Mouse (Mus musculus) ovary, adult 18-20 months (tissue): Measurements from ENCODE around the gene Edn1.
A peak's percentile ranks its signal among the peaks of the same experiment; 100 is the strongest.

ENCODE experiments used
- DNase-seq: peaks from one replicate; pipeline ENCODE4 v3.0.0; 2022; ENCODE audit warnings: low spot score, mixed read lengths

Edn1 gene

DNA sequence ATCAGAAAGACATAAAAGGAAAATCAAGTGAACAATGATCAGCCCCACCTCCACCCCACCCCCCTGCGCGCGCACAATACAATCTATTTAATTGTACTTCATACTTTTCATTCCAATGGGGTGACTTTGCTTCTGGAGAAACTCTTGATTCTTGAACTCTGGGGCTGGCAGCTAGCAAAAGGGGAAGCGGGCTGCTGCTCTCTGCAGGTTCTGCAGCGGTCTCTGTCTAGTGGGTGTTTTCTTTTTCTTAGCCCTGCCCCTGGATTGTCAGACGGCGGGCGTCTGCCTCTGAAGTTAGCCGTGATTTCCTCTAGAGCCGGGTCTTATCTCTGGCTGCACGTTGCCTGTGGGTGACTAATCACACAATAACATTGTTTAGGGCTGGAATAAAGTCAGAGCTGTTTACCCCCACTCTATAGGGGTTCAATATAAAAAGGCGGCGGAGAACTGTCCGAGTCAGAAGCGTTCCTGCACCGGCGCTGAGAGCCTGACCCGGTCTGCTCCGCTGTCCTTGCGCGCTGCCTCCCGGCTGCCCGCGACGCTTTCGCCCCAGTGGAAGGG lies at the start of gene Edn1:
TSS of gene Edn1 (plus strand) at position 316 of the 561 bp plus-strand sequence.
- peak; percentile 50 for DNase-seq

DNA sequence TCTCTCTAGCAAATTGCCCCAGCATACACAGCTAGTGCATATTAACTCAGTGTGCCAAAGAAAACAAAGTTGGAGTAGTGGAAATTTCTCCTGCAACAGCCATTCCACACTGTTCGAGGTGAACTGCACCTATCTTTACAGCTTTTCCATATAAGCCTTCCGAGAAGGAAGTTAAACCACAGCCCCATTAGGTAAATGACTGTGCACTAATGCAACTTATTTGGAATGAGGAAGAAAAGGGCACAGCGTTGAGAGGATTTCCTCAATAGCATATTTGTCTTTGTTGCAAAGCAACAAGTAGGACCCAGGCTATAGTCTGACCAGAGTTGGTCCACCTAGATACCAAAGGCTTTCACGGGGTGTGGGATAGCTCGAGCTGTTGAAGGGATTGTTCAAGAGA lies 47.5 kb upstream of the Edn1 start:
- no peak for DNase-seq

DNA sequence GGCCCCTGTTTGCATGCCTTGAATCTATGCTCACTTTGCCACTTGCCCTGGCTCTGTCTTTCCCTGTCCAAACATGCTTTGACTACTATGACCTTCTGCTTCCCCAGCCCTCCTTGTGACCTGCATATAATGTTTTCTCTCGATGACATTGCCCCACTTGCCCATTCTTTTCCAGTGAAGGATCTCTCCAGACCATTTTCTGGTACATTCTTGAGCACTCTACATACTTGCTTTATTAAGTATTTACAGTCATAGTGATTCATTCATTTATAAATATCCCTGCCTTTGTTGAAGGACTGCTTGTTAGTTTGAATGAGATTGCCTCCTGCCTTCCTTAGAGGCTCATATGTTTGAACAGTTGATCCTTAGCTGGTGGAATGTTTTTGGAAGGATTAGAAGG lies 46.2 kb upstream of the Edn1 start:
- no peak for DNase-seq

DNA sequence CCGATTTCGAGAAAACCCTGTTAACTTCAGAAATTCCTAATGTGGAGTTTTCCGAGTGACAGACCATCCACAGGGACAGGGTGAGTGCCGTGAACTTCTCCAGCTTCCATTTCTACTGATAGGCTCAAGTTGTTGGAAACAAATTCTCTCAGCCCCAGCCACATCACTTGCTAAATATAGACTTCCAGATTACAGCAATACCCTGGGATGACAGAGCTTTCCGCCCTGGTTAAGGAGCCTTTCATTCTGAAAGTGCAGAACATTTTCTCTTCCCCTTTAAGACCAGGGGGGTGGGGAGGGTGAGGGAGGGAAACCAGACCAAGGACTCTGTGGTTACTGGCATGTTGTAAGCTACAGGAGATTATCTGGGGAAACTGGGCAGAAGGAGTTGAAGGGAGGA lies 42.9 kb upstream of the Edn1 start:
- peak; percentile 4 for DNase-seq

DNA sequence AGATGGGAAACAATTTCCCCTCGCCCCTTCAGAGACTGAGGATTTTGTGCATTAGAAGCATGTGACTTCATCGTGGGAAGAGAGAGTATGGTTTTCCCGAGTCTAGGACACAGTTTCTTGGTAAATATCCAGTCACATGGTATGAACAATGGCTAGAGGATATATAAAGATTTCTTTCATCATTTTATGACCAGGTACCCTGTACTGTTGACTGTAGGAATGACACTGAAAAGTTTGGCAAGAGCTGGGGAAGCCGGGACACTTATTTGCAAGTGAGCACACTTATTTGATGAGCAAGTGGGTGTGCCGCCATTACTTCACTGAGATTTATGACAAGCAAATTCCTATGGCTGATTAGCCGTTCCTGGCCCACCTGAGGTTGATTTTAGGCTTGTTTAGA lies 40.6 kb upstream of the Edn1 start:
- no peak for DNase-seq

DNA sequence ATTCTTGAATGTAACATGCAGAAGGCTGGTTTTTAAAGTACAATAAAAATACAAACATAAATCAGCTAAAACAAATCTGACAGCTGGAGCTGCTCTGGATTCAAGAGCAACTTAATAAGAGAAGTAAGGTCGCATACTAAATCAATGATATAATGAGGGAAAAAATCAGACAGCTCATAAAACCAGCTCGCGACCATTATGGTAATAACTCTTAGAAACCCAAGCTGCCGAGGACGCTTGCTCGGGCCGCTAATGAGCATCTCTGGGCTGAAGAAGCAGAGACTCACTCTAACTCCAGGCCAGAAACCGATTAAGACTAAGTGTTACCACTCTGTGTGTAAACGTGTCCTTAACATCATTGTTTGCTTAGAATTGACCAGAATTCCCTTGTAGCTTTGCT lies 31.2 kb upstream of the Edn1 start:
- no peak for DNase-seq

DNA sequence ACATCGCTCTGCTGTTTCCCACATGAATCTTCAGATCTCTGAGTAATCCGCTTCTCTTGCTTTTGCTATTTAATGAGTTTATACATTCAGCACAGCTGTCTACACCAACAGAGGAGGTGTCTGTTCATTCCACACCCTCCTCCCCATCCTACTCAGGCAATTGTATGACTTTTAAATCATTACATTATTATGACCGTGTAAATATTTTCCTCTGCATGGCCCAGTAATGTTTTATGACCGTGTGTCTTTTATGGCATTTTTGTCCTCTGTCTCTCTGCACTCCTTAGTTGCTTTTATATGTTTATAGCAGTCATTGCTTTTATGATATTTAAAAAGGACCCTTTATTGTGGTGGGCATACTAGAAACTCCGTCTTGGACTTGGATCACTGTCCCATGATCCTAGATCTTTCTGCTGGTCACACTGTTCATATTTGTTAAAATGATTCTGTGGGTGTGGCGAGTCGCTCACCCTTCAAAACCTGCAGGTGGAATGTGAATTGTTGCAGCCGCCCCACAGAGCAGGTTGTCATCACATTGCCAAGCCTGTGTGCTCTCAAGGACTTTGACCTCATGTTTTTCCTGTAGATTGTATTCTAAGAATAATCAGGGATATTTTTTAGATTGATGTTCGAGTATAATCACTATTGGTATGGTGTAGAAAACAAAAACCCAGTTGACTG lies 24.4 kb upstream of the Edn1 start:
- DNase-seq, result no peak

DNA sequence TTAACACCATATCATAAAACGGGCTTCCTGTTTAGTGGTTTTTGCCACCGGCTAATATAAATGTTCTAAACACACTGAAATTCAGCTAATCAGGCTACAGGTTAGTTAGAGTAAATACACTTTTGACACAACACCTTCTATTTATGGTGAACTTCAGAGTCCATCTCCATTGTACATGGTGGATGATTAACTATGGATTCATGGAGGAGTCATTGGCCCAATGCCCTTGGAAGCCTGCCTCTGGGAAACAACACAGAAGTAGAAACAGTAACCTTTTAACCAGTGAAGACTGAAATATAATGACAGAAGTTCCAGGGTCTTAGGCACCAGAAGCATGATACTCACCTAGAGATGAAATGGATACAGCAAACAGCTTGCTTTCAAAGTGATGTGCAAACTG lies 23.5 kb upstream of the Edn1 start:
- DNase-seq, result no peak

DNA sequence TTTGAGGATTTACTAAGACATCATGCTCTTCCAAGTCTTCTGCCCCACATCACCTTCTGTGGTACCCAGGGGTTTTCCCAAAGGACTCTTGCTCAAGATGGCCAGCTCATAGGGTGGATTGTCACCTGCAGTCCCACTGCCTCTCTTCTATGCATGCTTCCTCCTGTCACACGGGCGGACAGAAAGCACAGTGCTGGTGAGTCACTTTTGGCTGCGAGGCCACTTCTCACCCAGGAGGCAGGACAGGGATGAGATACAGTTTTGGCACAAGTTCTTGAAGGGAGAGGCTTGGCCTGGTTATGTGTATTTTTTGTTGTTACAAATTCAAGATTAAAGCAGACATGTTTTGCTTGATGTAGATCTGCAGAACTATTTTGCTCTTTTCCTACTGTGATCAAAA lies 15.4 kb upstream of the Edn1 start:
- no peak for DNase-seq

DNA sequence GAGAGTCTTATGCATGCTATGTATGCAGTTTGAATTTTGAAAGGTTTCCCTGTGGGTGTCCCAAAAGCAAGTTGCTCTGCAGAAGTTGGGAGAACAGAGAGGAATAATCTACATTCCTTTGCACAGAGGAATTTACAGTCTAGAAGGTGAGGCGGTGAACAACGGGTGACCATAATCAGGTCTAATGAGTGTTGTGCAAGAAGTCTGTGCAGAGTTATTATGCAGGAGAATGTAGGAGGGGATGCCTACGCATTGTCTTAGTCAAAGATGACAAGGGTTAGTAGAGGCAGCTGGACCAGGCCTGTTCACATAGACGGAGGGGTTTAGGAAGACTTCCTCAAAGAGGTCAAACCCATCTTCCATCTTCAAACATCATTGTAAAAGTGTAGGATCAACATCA lies 14.5 kb upstream of the Edn1 start:
- DNase-seq, result no peak

DNA sequence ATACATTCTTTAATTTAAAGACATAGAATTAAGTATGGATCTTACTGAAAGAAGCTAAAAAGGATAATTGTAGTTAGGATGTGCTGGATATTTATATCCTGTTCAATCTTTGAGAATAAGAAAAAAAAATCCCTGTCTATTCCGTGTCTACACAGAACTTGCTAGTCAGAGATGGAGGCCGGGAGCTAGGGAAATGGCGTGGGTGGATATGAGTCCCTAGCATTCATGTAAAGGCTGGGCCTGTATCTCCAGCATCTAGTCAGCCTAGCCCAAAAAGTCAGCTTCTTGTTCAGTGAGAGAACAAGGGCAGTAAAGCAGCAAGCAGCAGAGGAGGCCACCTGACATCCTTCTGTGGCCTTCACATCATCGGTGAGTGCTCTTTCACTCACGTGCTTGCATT lies 8.7 kb upstream of the Edn1 start:
- DNase-seq, result no peak

DNA sequence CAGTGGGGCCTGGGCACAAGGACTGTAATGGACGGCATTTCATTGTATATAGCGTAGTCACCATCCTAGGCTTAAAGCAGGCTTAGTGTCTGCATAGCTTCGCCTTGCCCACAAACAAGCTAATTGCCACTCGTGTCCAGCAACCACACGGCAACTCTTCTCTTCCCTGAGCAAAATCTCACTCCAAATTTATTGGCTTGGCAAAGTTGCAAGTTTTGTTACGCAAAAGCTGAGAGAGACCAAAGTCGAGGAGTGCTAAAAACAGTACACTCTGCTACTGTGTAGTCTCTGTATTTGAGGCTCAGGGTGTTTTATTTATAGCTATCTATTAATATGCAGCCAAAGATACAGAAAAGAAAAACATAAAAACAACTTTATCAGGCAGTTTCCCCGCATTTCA lies 3.0 kb upstream of the Edn1 start:
- no peak for DNase-seq

DNA sequence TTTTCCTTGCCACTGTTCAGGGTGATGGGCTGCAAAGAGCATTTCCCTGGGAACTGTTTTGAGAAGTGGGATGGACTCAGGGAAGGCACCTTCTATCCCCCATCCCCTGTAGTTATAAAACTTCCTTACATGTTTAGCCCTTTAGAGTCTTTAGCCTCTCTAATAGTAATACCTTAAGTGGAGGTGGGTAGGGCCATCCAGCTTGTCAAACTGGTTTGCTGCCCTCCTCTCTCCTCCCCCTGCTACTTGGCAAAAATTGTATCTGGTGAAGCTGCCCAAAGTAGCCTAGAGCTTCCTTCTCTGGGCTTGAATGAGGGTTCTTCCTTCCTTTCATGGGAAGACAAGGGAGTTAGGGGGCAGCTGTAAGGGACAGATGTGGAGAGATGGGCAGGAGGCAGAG lies 2.5 kb upstream of the Edn1 start:
- no peak for DNase-seq

DNA sequence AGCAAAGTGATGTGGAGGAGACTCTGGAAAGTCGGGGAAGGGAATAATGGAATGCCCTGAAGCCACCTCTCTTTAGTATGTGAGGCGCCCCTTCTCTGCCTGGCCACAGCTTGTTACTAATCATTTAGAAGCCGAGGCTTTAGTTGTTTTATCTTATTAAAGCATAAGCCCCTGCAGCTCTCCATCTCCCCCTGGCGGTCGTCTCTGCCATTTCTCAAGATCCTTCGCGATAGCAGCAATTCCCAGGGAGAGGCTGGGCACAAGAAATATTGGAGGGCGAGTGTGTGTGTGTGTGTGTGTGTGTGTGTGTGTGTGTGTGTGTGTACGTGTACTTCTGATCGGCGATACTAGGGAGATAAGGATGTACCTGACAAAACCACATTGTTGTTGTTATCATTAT lies 709 bp upstream of the Edn1 start:
- DNase-seq, result no peak

DNA sequence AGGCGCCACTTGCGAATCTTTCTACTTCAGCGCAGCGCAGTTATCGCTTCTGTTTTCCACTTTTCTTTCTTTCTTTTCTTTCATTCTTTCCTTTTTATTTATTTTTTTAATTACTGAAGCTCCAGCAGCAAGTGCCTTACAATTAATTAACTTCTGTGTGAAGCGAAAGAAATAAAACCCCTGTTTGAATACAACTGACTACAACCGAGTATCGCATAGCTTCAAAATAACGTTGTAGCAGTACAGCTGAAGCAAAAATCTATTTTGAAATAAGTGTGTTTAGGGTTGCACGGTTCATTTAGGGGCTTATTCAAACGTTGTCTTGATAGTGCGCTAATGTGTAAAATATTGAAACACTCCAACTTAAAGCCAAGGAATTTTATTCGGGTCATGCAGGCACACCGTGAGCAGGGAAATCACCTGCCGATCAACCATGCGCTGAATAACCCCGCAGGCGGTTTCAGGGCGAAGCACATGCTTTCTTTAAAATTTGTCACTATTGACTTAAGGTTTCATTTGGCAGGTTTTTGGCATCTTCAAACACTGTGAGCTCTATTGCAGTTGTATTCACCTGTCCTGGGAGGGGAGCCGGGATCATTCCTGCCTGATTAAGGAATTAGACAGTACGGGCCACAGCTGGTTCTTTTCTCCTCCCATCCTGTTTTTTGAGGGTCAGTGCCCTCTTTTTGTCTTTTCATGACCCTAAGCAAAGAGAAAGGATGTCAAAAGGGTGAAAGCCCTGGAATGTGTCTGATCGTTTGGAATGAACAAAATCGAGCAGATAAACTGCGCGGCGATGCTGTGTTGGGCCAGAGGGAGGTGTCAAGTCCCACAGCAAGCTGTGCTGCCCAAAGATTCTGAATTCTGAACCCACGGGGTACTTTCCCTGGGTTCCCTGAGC lies 935 bp downstream of the Edn1 start:
- no peak for DNase-seq

DNA sequence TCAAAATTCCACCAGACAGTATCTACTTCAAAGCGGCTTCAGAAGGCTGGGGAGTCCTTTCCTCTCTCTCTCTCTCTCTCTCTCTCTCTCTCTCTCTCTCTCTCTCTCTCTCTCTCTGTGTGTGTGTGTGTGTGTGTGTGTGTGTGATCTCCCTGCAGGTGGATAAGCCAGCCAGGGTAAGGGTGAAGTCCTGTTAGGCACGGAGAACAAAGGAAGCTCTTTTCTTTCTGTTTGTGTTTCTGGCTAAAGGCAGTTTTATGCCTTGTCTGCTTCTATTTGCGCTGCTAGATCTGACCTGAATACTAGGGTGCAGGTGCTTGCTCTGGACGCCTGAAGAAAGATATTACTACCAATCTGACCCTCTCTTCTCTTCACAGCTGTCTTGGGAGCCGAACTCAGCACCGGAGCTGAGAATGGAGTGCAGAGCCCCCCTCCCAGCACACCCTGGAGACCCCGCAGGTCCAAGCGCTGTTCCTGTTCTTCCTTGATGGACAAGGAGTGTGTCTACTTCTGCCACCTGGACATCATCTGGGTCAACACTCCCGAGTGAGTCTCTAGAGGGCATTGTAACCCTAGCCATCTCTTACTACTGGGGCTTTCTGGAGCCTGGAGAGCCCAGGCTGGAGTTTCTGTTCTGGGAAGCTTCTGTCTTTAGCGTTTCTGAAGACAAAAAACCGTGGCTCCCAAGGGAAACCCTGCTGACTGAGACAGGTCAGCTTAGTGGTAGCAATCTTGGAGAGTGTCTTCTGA lies 2.1 kb downstream of the Edn1 start:
- DNase-seq, result no peak

DNA sequence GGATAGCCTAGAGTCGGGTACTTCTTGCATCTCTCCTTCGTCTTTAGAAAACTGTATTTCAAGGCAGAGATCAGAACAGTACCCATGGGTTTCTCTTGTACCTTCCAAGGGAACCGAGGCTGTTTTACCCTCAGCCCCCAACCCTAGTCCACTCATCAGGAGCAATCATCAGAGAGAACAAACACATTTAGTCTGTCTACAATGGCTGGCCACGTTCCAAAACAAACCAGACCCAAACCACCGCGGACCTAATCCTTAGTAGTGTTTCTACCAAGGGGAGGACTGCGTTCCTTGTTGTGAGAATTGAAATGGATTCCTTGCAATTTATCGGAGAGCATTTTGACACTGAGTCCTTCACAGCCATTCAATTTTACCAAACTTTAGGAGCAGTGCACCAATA lies 2.9 kb downstream of the Edn1 start:
- no peak for DNase-seq

DNA sequence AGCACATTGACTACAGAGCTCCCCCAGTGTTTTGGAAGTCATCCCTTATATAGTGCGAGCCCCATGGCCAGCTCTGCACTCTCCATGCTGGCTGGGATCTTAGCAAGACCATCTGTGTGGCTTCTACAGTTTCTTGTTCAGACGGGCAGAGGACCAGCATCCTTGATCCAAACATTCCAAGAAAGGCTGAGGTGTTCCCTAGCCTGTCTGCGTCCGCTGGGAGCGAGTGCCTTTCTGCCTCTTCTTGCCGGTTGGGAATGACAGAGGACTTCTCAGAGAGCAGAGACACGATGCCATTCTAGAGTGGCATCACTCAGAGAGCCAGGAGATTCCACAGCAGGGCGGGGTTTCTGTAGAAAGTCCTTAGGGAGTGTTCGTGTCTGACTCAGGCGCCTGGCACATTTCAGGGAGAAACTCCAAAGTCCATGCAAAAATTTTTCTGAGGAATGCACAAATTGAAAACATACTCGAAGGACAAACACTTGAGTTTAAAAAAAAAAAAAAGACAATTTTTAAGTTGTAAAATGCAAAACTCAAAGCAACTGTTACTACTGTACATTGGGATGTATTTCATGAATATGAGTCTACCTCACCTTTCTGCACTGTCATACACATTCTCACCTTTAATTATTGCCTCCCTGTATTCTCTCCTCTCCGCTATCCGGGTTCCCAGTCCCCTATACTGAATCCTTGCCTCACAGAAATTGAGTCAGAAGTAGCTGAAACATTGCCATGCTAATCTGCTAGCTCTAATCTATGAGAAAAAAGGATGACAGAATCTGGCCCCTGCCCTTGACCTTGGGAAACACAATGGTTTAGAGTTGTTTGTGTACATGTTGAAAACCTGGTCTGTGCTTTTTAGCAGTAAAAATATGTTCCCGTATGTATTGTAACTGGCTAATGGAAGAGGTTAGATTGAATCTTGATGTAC lies 5.9 kb downstream of the Edn1 start:
- no peak for DNase-seq

DNA sequence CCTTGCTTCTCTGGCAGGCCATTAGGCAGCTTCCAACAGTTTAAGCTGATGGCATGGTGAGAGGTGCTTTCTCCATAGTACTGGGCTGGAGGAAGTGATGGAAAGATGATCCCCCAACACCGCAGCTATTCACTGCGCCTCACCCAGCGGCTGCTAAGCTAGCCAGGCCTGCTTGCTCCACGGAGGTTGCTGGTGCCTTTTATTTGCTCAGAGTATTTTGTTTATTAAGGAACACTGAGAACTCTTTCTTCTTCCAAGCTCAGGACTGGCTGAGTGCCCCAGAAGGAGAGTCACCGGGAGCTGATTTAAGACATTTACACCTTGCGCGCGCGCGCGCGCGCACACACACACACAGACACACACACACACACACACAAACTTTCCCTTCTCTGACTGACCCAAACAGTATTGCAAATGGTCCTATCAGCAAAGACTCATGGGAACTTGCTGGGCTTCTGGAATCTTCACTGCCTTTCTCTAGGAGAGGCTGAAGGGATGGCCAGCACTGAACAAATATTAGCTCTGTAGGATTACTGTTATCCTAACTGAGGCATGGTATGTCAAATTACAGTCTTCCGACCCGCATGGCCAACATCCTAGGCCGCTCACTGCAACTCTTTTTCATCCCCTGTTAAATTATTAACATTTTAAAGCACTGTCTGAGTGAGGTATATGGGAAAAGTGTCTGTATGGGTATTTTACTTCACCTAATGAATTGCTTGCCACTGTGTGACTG lies 7.3 kb downstream of the Edn1 start:
- no peak for DNase-seq

DNA sequence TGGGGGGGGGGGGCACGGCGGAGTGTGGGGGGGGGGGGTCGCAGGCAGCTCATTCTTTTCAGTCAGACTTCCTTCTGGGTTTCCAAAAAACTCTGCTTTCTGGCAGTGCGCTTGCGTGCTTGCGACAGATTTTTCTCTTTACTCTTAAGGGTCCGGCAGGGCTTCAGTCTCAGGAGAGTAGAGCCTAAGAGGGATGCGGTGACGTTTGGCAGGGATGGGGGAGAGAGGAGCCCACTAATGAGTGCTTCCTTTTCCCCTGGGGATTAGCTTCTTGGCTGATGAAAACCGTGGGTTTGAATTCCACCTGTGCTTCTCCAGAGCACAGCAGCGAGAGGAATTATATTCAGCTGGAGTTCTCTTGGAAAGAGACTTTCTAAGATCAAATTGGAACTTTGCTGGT lies 8.5 kb downstream of the Edn1 start:
- no peak for DNase-seq

DNA sequence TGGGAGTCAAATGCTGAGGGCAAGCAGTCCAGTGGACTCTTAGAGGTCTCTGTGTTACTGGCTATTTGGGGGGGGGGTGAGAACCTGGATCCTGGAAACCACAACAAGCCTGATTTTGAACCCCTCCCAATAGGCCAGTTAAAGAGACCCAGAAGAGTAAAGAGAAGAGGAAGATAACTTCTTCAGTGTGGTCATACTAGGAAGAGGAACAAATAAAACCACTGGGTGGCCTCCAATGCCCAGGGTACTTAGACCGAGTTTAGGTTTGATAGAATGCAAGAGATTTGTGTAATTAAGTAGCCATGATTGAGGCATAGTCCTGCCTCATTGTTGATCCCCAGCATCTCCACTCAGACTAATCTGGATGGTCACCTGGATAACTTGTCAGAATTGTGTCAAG lies 14.4 kb downstream of the Edn1 start:
- DNase-seq, result no peak
